Mouse (Mus musculus) MEL (cell line): ENCODE data around the gene Tead1.
A peak's percentile ranks its signal among the peaks of the same experiment; 100 is the strongest.

ENCODE experiments used
- CTCF ChIP-seq, 3 experiments: IDR thresholded peaks in 2 of 3; conservative IDR thresholded peaks in 1 of 3; 2 replicates each; pipeline ENCODE4 v1.5.1; 2011 to 2012; ENCODE audit warnings: low read length in 3 of 3, low read depth in 2 of 3, mild to moderate bottlenecking in 2 of 3, improper control_type of control experiment in 1 of 3, inconsistent platforms in 1 of 3, mixed read lengths in 1 of 3, moderate library complexity in 1 of 3; ENCODE audit not compliant: control insufficient read depth in 1 of 3, insufficient read depth in 1 of 3, poor library complexity in 1 of 3, severe bottlenecking in 1 of 3
- MAFK ChIP-seq: IDR thresholded peaks from 2 replicates; pipeline ENCODE4 v1.6.1; 2011; ENCODE audit warnings: low read depth, mild to moderate bottlenecking, low read length, improper control_type of control experiment, borderline replicate concordance
- MEF2A ChIP-seq: IDR thresholded peaks from 2 replicates; pipeline ENCODE4 v1.6.1; 2014; ENCODE audit warnings: low read depth, mild to moderate bottlenecking, inconsistent platforms, low read length, improper control_type of control experiment; ENCODE audit not compliant: poor library complexity, insufficient replicate concordance, severe bottlenecking; ENCODE audit errors: extremely low read depth
- NRF1 ChIP-seq: IDR thresholded peaks from 2 replicates; pipeline ENCODE4 v1.6.1; 2014; ENCODE audit warnings: low read depth, mild to moderate bottlenecking, inconsistent platforms, low read length, improper control_type of control experiment, moderate library complexity; ENCODE audit not compliant: poor library complexity, insufficient read depth, severe bottlenecking
- RAD21 ChIP-seq: IDR thresholded peaks from 2 replicates; pipeline ENCODE4 v1.6.1; 2011; ENCODE audit warnings: mild to moderate bottlenecking, low read depth, low read length, improper control_type of control experiment
- TAL1 ChIP-seq: IDR thresholded peaks from 2 replicates; pipeline ENCODE4 v1.6.1; 2012; ENCODE audit warnings: mild to moderate bottlenecking, inconsistent platforms, low read length, moderate library complexity, mixed read lengths

- TF ChIP-seq CTCF (IDR thresholded peaks at IDR 0.05 in 2 of 3, conservative IDR thresholded peaks at IDR 0.05 in 1 of 3; ENCODE audit: control insufficient read depth in 1 of 3, insufficient read depth in 1 of 3, low read depth in 2 of 3, low read length in 3 of 3, poor library complexity in 1 of 3, severe bottlenecking in 1 of 3) (no peak), TAL1 (no peak), RAD21 (no peak), MAFK (peak; percentile 61; the same call in 1 of the 2 replicates), MEF2A (no peak), NRF1 (no peak)
Observed at GRCm38 (mm10) chr7:112748327-112748726, 69.2 kb downstream of the Tead1 start.
